Mouse (Mus musculus) brown adipose tissue, adult 24 weeks (tissue): ENCODE results near the gene Immt. TPM values are rescaled to one million over a fixed set of nuclear protein-coding genes. Genes with fewer than 3 reads are reported as not detected.

ENCODE experiments used
- H3K27ac ChIP-seq: fragments of 200-500 bp; replicated peaks from 2 replicates; pipeline ENCODE4 v1.5.1; 2012; ENCODE audit warnings: low read depth, mild to moderate bottlenecking, low read length
- H3K4me1 ChIP-seq: fragments of 200-500 bp; 2 replicates; pipeline ENCODE4 v1.6.1; 2012; ENCODE audit warnings: low read length, mixed read lengths; ENCODE audit not compliant: control insufficient read depth, insufficient read depth, insufficient read length
- H3K4me3 ChIP-seq: fragments of 200-500 bp; 2 replicates; pipeline ENCODE4 v1.5.1; 2012; ENCODE audit warnings: low read depth, mild to moderate bottlenecking, low read length, moderate library complexity; ENCODE audit not compliant: insufficient read depth
- polyA plus RNA-seq: library from polyadenylated mRNA; stranded (reverse); fragments of >200 nt; gene quantifications from 2 replicates; pipeline ENCODE4 v1.2.4, GENCODE M21; 2012; ENCODE audit not compliant: missing spikeins, insufficient read depth, insufficient read length

Immt gene
- 660 and 701 TPM in 2 replicates for polyA plus RNA-seq

DNA sequence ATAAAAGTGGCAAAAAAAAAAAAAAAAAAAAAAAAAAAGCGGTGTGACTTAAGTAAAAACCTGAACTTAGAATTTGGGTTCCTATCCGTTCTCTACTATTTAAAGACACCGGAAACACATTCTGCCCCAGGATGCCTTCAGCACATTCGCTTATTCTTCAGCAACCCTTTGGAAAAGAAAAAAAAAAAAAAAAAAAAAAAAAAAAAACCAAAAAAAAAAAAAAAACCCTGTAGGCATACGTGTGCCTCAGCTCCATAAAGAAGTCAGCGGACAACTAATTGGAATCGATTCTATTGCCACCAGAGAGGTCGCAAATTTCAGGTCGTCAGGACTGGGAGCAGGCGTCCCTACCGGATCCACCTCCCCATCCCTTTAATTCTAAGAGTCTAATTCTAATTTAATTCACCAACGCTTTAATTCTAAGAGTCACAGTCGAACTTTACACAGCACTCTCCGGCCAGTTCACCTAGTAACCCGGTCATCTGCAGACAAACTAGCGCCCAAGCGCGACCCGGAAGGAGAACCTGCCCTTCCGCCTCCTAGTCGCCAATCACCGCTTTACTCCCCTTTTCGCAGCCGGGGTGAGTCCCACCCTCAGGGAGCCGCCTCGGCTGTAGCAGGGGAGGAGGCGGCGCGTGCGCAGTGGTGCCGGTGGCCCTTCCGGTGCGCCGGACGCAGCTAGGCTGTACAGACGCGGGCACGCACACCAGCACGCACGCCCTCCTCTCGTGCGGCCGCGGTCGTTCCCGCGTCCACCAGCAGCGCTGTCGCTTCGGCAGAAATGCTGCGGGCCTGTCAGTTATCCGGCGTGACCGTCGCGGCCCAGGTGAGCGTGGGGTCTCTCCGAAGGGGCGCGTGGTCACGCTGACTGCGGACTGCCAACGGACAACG lies at the start of gene Immt:
Gene Immt, plus strand, starts transcription at position 642 of the 891 bp plus-strand sequence.
- H3K4me1 ChIP-seq, result no peaks in the 10 kb centered on the region
- peak within 1 kb of the TSS; percentile 92 for H3K27ac ChIP-seq
- H3K4me3 ChIP-seq, result peak within 1 kb of the TSS; percentile 83

DNA sequence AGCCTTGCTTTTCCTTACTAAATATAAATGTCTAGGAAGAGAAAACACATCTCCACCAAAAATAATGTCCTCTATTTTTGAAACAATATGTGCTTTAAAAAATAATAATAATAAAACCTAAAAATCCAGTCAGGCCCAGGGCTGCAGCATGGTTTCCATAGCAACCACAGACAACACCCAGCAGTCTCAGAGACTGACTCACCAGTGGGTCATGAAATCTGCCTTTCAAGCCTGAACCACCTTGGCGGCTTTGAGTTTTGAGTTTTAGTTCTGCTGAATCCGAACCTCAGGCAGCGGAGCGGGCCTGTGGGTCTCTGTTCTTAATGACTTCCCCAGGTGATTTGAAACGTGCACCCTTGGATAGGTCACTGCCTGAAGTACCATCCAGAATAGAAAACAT lies 48.0 kb upstream of the Immt start:
- H3K4me1 ChIP-seq, result no peaks in the 10 kb centered on the region
- no peak overlapping the region for H3K4me3 ChIP-seq
- no peak overlapping the region for H3K27ac ChIP-seq

DNA sequence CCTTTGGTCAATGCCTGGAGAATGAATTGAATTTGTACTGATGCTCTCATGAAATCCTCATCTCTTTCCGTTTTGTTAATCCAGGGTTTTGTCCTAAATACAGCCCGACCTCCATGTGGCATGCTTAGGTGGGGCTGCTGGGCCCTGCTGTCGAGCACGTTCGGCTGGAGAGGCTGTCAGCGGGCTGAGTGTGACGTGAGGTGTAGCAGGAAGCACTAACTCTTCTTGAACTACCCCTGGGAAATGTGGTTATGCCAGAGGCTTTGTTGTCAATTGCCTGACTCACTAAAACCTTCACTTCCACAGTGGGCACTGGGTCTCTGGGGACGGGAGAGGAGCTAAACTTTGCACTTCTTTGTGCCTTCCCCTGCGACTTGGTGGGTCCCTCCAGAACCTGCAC lies 42.8 kb upstream of the Immt start:
- Histone ChIP-seq H3K4me3 (no peak overlapping the region), H3K27ac (no peak overlapping the region), H3K4me1 (no peaks in the 10 kb centered on the region)

DNA sequence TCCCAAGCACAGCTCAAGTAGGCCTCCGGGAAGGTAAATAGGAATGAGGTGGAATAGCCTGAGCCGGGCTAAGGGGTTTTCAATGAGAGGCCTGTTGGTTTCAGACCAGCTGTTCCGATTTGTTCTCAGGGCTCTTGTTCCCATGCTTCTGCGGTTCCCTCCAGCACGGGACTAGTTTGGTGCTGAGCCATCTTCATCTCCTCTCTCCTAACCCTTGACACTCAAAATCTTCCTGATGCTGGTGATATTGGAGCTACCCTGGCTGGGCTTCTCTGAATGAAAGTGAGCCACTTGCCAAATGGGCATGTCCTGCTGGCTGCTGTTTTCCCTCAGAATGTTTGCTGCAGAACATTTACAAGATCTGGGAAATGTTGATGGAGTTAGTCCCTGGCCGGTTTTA lies 39.4 kb upstream of the Immt start:
- Histone ChIP-seq H3K4me3 (no peak overlapping the region), H3K27ac (no peak overlapping the region), H3K4me1 (no peaks in the 10 kb centered on the region)

DNA sequence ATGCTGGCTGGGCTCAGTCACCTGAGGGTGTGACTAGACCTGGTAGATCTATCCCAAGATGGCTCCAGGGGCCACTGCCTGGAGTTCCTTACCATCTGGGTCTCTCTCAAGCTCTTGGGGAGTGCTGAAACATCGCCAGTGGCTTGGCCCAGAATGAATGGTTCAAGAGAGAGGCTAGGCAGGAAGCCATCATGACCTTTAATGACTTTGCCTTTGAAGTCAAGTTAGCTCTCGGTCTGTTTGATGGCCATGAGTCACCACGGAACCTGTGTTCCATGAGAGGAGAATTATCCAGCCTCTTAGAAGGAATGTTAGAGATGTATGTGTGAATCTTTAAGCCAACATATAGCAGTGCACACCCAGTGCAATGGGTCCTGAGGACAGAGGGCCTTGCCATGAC lies 31.7 kb upstream of the Immt start:
- Histone ChIP-seq H3K4me3 (no peak overlapping the region), H3K27ac (no peak overlapping the region), H3K4me1 (no peaks in the 10 kb centered on the region)

DNA sequence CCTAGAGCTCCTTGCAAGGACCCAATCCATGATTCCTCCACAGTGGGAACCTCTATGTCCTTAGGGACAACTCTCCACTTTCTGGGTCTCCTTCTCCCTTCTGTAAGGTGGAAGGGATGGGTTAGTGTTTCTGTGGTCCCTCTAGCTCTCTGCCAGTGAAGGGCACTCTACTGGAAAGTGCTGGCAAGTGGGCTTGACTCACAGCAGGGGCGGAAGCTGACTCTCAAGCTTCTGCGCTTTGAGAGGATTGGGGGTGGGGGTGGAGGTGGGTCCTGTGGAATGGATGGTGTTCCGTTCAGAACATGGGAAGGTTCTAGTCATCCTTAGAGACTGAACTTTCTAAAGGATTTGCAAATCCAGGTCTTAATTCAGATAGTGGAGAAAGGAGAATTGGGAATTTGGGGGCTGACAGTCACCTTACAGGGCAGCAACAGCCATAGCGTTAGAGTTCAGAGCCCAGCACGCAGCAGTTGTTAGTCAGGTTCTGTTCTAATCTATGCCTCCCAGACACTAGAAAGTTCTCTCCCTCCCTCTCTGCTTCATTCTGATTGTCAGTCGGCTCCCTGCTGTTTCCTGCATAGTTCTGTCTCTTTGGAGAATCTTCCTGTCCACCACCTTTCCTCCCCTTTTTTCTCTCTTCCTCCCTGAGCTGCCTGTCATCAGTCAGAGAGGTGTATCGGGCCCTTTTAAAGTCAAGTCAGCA lies 30.0 kb upstream of the Immt start:
- H3K27ac ChIP-seq, result no peak overlapping the region
- no peaks in the 10 kb centered on the region for H3K4me1 ChIP-seq
- no peak overlapping the region for H3K4me3 ChIP-seq

DNA sequence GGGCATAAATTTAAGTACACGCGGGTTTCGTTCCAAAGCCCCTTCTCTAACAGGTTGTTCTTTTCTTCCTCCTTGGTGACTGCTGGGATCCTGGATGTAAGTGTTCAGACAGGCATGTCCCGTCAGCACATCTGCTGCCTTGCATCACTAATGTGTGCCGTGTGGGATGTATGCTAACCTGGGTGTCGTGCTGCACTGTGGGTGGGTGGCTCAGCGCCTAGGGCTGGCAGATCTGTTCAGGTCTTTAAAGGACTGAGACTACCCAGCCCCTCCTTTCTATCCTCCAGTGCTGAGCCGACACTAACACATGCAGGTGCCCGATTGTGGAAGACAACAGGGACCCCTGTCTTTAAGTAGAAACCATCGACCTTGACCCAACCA lies 29.4 kb upstream of the Immt start:
- Histone ChIP-seq H3K27ac (no peak overlapping the region), H3K4me1 (no peaks in the 10 kb centered on the region), H3K4me3 (no peak overlapping the region)

DNA sequence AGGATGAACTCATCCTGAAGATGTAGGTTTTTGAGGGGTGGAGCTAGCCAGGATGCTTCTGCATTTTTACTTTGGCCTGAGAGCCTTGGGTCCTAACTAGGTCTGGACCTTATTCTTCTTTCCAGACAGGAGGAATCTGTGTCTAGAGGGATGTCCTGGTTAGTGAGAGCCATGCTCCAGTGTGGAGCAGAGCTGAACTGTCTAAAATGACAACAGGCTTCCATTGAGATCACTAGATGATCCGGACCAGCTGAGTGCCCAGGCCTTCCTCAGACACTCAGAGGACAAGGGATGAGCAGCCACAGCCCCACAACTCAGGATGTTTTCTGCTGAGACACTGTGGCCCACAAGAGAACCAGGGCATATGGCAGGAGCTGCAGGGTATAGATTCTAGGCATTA lies 27.5 kb upstream of the Immt start:
- no peak overlapping the region for H3K4me3 ChIP-seq
- no peaks in the 10 kb centered on the region for H3K4me1 ChIP-seq
- no peak overlapping the region for H3K27ac ChIP-seq

DNA sequence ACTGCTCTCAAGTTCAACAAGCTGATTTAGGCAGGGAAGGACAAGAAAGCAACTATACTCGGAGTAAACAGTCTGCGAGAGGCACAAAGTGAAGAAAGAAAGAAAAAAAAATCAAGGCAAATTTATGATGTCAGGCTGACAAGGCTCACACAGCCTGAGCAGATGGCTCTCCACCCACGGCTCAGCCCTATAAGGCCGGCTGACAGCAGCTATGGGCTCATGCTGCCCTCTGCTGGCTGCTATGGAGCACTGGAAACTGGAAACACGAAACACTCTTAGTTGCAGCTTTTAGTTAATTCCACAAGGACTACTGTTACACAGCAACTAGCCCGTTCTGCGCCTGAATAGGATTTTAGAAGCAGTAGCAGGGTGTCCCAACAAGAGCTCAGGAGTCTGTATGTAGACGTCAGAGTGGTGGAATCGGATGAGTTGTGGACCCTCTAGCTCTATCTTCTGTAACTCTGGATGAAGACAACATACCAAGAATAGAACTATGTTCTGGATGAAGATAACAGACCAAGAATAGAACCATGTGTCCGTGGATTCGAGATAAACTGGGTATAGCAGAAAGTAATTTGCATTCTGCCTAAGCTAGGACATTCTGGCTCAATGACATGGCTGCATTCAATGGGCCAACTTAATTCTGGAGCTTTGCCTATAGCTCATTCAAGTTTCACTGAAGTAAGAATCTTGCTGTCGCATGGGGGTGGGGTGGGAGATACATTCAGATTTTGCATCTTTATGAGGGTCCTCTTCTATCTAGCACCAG lies 26.9 kb upstream of the Immt start:
- H3K4me3 ChIP-seq, result no peak overlapping the region

DNA sequence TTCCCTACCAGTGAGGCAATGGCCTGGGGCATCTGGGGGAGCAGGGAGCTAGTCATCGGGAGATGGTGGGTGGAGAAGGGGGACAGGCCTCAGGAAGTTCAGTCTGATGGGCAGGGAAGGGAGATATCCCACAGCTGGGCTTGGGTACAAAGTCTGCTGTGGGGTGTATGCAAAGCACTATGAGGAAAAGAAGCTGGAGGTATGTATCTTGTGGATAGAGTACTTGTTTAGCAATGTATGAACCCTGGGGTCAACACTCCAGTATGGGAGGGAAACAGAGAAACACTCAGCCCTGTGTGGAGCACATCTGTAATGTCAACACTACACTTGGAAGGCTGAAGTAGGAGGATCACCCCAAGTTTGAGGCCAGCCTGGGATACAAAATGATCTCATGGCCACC lies 24.4 kb upstream of the Immt start:
- H3K27ac ChIP-seq, result no peak overlapping the region
- H3K4me1 ChIP-seq, result no peaks in the 10 kb centered on the region
- H3K4me3 ChIP-seq, result no peak overlapping the region

More for the DNA sequence above, 26.9 kb upstream of the Immt start:
- no peak overlapping the region for H3K27ac ChIP-seq
- no peaks in the 10 kb centered on the region for H3K4me1 ChIP-seq

DNA sequence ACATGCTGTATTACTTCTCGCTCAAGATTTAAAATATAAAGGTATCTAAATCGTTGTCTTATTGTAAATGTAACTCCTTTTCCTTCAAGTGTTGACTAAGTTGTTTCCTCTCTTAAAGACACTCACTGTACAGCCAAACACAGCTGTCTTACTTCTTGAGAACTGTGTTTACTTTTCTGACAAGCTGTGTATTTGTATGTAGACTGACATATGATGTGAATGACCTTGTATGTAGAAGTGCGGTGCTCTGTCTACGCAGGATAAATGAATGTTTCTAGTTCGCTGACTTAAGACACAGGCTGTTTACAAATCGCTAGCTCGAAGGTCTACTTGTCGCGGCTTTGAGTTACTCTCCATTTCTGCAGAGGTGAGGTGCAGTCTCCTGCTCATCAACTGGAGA lies 21.2 kb upstream of the Immt start:
- no peak overlapping the region for H3K4me3 ChIP-seq
- H3K4me1 ChIP-seq, result no peaks in the 10 kb centered on the region
- H3K27ac ChIP-seq, result no peak overlapping the region

DNA sequence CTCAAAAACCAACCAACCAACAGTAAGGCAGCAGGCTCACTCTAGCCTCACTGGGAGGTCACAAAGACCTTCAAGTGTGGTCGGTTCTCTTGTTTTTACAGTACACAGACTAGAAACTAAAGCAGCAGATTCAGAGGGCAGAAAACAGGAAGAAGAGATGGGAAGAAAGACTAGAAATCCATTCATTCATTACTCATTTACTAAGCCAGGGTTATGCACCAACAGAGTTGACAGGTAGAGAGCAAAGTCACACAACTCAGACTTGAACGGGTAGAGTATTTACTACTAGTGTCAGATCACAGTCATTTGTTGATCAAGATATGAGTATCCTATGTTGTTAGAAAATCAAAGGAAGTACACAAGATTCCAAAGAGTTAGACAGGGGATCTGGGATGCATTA lies 18.3 kb upstream of the Immt start:
- Histone ChIP-seq H3K4me3 (no peak overlapping the region), H3K27ac (no peak overlapping the region), H3K4me1 (no peaks in the 10 kb centered on the region)

DNA sequence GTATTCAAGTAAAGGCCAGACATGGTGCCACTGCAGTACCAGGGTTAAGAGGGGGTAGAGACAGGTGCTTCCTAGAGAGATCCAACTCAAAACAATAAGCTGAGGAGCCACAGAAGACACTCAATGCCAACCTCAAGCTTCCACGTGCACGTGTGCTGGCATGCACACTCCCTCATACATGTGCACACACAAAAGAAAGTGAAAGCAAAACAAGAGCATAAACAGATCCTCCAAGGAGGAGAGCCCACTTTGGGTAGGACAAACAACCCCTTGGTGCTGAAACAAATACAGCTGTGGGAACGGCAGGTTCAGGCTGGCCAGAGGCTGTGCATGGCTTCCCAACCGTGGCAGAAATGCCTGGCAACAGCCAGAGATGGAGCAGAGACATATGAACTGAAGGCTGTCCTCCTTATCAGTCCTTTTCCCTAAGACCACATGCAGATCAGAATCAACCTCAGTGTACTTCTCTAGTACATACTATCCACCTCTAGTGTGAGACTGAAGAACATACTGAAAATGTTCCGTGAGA lies 11.3 kb upstream of the Immt start:
- no peak overlapping the region for H3K4me3 ChIP-seq
- H3K27ac ChIP-seq, result no peak overlapping the region
- peaks cover 4% of the 10 kb centered on the region; the same call in 1 of the 2 replicates for H3K4me1 ChIP-seq

DNA sequence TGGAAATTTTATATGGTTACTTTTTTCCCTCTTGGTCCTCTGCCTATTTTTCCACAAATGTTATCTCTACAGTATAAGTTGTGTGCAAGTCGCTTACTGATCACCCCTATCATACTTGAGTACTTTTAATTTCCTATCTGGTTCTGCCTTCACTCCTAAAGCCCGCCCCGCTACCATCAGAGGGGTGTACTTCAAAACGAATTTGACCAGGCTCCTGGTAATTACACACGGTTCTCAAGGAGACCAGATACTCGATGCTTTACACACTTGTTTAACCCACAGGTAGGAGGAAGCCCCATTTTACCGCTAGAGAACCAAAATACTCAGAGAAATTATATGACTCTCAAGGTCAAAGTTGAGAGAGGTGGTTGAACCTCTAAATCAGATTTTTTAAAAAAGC lies 8.0 kb upstream of the Immt start:
- peak overlapping the region; percentile 66; the same call in 1 of the 2 replicates for H3K27ac ChIP-seq

DNA sequence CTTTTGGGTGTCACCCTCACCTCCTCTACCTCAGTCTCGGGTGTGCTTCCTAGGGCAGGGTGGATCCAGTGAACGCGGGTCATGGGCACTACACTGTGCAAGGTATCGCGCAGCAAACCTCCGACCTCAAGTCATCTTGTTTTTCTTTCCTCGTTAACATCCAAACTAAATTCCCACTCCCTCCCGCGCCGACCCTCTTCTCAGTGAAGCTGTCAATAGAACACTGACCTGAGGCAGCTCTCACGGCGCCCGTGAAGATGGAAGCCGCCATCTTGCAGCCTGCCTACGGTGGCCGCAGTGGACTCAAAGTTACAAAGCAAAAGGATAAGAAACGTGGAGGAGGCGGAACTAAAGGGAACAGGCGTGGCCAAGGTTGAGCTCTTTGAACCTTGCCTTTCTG lies 7.6 kb upstream of the Immt start:
- Histone ChIP-seq H3K27ac (peak overlapping the region; percentile 66), H3K4me1 (peaks cover 4% of the 10 kb centered on the region; the same call in 1 of the 2 replicates), H3K4me3 (peak overlapping the region; percentile 99)

More for the DNA sequence above, 8.0 kb upstream of the Immt start:
- peak overlapping the region; percentile 99 for H3K4me3 ChIP-seq
- H3K4me1 ChIP-seq, result peaks cover 4% of the 10 kb centered on the region; the same call in 1 of the 2 replicates
